Mouse (Mus musculus) gonadal fat pad, adult 2 months (tissue): Measurements from ENCODE around the gene Tas2r102. TPM values are rescaled to one million over a fixed set of nuclear protein-coding genes. Genes with fewer than 3 reads are reported as not detected.

ENCODE experiments used
- DNase-seq: peaks from one replicate; pipeline ENCODE4 v3.0.0-alpha.2; 2012; ENCODE audit warnings: low read depth
- polyA plus RNA-seq: library from polyadenylated mRNA; depleted of rRNA; stranded (reverse); fragments of >200 nt; gene quantifications from 2 replicates; pipeline ENCODE4 v1.2.3, GENCODE M21; 2012; rRNA removed

Gene Tas2r102
- not detected in 2 replicates for polyA plus RNA-seq

GRCm38 (mm10) chr6:132761831-132762230 lies at the start of gene Tas2r102:
Gene Tas2r102, plus strand, starts transcription at chr6:132762131.
- no peak for DNase-seq

GRCm38 (mm10) chr6:132737935-132738334 lies 24.0 kb upstream of the Tas2r102 start, which contains the start of gene Tas2r115:
Gene Tas2r115, minus strand, starts transcription at chr6:132738035.
- DNase-seq = no peak

GRCm38 (mm10) chr6:132750206-132750605 lies 11.7 kb upstream of the Tas2r102 start:
- DNase-seq = no peak

GRCm38 (mm10) chr6:132754430-132754829 lies 7.5 kb upstream of the Tas2r102 start, which contains the start of gene Tas2r124:
Gene Tas2r124, plus strand, starts transcription at chr6:132754730.
- no peak for DNase-seq

- no peak for DNase-seq
These were observed 16.1 kb downstream of the Tas2r102 start, which contains the start of gene Tas2r136 for GRCm38 (mm10) chr6:132778062-132778461. Gene Tas2r136, minus strand, starts transcription at chr6:132778162.

- no peak for DNase-seq
These were observed 33.5 kb downstream of the Tas2r102 start for GRCm38 (mm10) chr6:132795393-132795792.

- DNase-seq = no peak
These were observed 40.6 kb downstream of the Tas2r102 start, which contains the start of gene Tas2r117 for GRCm38 (mm10) chr6:132802518-132802917. Gene Tas2r117, plus strand, starts transcription at chr6:132802818.

Other genes with a start within 250 kb of the Tas2r102 start
- gene Prh1, start 192.3 kb upstream of the Tas2r102 start, polyA plus RNA-seq = not detected in 2 replicates
- not detected in 2 replicates for gene Prp2, start 166.2 kb upstream of the Tas2r102 start, polyA plus RNA-seq
- not detected in 2 replicates for gene A630073D07Rik, start 110.6 kb upstream of the Tas2r102 start, polyA plus RNA-seq
- not detected in 2 replicates for gene Tas2r120, start 105.2 kb upstream of the Tas2r102 start, polyA plus RNA-seq
- gene Tas2r121, start 61.1 kb upstream of the Tas2r102 start, polyA plus RNA-seq = not detected in 2 replicates
- gene Tas2r122, start 50.2 kb upstream of the Tas2r102 start, polyA plus RNA-seq = not detected in 2 replicates
- gene Tas2r115, start 24.1 kb upstream of the Tas2r102 start, polyA plus RNA-seq = not detected in 2 replicates
- gene Tas2r124, start 7.4 kb upstream of the Tas2r102 start, polyA plus RNA-seq = not detected in 2 replicates
- gene Tas2r136, start 16.0 kb downstream of the Tas2r102 start, polyA plus RNA-seq = not detected in 2 replicates
- gene Tas2r117, start 40.7 kb downstream of the Tas2r102 start, polyA plus RNA-seq = not detected in 2 replicates
- gene Tas2r123, start 85.0 kb downstream of the Tas2r102 start, polyA plus RNA-seq = not detected in 2 replicates
- not detected in 2 replicates for gene Tas2r116, start 93.3 kb downstream of the Tas2r102 start, polyA plus RNA-seq
- not detected in 2 replicates for gene Tas2r110, start 105.9 kb downstream of the Tas2r102 start, polyA plus RNA-seq
- not detected in 2 replicates for gene Tas2r113, start 130.9 kb downstream of the Tas2r102 start, polyA plus RNA-seq
- not detected in 2 replicates for gene Tas2r125, start 147.5 kb downstream of the Tas2r102 start, polyA plus RNA-seq
- gene Tas2r129, start 189.0 kb downstream of the Tas2r102 start, polyA plus RNA-seq = not detected in 2 replicates
- not detected in 2 replicates for gene Tas2r131, start 195.8 kb downstream of the Tas2r102 start, polyA plus RNA-seq
- not detected in 2 replicates for gene Tas2r109, start 218.8 kb downstream of the Tas2r102 start, polyA plus RNA-seq